Mouse (Mus musculus) lung, embryonic 16.5 days (tissue): ENCODE results near the gene Psme1. TPM values are rescaled to one million over a fixed set of nuclear protein-coding genes. Genes with fewer than 3 reads are reported as not detected.

Experiments used
- ATAC-seq: fragments of 200-750 bp; cut with Nextera tagmentation; 2 replicates; pipeline ENCODE4 v1.8.0; 2017; ENCODE audit warnings: low read depth, mild to moderate bottlenecking, moderate library complexity
- H3K27ac ChIP-seq: fragments of 300-500 bp; sonication (generic); 2 replicates; pipeline ENCODE4 v1.5.1; 2014; ENCODE audit warnings: mild to moderate bottlenecking, control low read depth, low read length
- H3K27me3 ChIP-seq: fragments of 300-500 bp; sonication (generic); 2 replicates; pipeline ENCODE4 v1.6.1; 2014; ENCODE audit warnings: low read depth, low read length, mixed read lengths; ENCODE audit not compliant: control insufficient read depth, insufficient read depth
- H3K36me3 ChIP-seq: fragments of 300-500 bp; sonication (generic); 2 replicates; pipeline ENCODE4 v1.6.1; 2014; ENCODE audit warnings: low read length; ENCODE audit not compliant: control insufficient read depth, insufficient read depth
- H3K4me1 ChIP-seq: fragments of 300-500 bp; sonication (generic); replicated peaks from 2 replicates; pipeline ENCODE4 v1.6.1; 2014; ENCODE audit warnings: low read length, mixed read lengths; ENCODE audit not compliant: control insufficient read depth, insufficient read depth
- H3K4me2 ChIP-seq: fragments of 300-500 bp; sonication (generic); 2 replicates; pipeline ENCODE4 v1.6.1; 2014; ENCODE audit warnings: low read depth, low read length, control low read depth
- H3K4me3 ChIP-seq: fragments of 300-500 bp; sonication (generic); 2 replicates; pipeline ENCODE4 v1.5.1; 2014; ENCODE audit warnings: mild to moderate bottlenecking, low read length, control low read depth
- H3K9ac ChIP-seq: fragments of 300-500 bp; sonication (generic); 2 replicates; pipeline ENCODE4 v1.6.1; 2014; ENCODE audit warnings: low read length, control low read depth
- H3K9me3 ChIP-seq: fragments of 300-500 bp; sonication (generic); 2 replicates; pipeline ENCODE4 v1.6.1; 2016; ENCODE audit warnings: low read length; ENCODE audit not compliant: control insufficient read depth
- WGBS: fragments of 180-500 bp; shearing (Covaris S2); extraction: QIAGEN DNeasy Blood & Tissue Kit; methylation state at CpG from one replicate; pipeline ENCODE4 v1.1.7; 2014; 5-methylcytosine and 5-hydroxymethylcytosine counted together
- polyA plus RNA-seq: library from polyadenylated mRNA; unstranded; fragments of >200 nt; fragmentation: Nextera tagmentation; extraction: Ambion mirVana; gene quantifications from 2 replicates; pipeline ENCODE4 v1.2.1, GENCODE M21; 2015

Psme1 gene
- polyA plus RNA-seq, 1 experiment from 2014 or later = 175 TPM

DNA sequence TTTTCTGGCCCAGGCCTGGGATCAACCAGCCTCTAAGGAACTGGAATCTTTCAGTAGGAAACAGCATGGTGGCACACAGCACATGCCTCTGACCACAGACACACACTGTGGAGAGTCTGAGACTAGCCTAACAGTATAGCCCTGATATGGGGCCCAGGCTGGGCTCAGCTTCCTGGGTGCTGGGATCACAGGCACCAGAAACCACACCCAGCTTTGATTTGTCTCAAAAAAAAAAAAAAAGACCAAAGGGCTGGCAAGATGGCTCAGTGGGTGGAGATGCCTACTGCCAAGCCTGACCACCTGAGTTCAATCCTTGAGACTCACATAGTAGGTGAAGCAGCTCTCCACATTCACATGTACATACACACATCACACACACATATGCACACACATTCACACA is 23.3 kb upstream of the Psme1 start:
- Histone ChIP-seq H3K4me3 (no peak overlapping the region), H3K9me3 (no peaks in the 10 kb centered on the region), H3K4me2 (no peak overlapping the region), H3K9ac (no peak overlapping the region), H3K36me3 (peaks cover 1% of the 10 kb centered on the region), H3K4me1 (peaks cover 6% of the 10 kb centered on the region), H3K27ac (no peak overlapping the region), H3K27me3 (no peaks in the 10 kb centered on the region)
- ATAC-seq = no peak

DNA sequence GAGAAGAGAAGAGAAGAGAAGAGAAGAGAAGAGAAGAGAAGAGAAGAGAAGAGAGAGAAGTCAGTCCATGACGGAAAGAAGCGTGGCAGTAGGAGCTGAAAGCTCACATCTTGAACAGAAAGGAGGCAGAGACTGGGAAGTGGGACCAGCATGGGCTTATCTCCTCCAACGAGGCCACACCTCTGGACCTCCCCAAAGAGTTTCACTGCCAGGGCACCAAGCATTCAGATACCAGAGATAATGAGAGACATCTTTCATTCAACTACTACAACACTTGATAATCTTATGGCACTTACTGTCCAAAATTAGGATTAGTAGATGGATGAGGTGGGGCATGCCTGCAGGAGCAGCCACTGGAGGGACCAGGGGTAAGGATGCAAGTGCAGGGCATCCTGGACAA is 22.1 kb upstream of the Psme1 start:
- H3K4me2 ChIP-seq = no peak overlapping the region
- H3K36me3 ChIP-seq = no peaks in the 10 kb centered on the region
- H3K27ac ChIP-seq = no peak overlapping the region
- no peak overlapping the region for H3K4me3 ChIP-seq
- H3K27me3 ChIP-seq = no peaks in the 10 kb centered on the region
- peaks cover 6% of the 10 kb centered on the region for H3K4me1 ChIP-seq
- WGBS = 74% methylated on average over 3 of the region's 3 CpGs
- no peaks in the 10 kb centered on the region for H3K9me3 ChIP-seq
- no peak overlapping the region for H3K9ac ChIP-seq
- no peak for ATAC-seq

DNA sequence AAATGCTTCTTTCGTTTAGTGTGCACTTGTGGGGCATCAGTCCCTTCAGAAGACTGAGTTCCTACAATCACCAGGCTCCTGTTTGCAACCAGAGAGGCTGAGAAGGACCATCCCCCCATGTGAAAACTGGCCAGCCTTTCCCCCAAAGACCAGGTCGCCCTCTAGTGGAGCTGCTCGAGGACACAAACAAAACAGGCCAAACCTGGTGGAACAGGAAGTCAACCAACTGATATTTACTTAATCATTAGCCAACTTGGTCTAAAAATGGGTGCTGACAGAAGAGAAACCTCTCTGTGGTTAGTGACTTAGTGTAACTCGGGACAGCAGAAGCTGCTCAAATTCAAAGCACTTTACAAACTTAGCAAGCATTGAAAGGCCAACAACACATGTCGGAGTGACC is 20.9 kb upstream of the Psme1 start:
- Histone ChIP-seq H3K27ac (peak overlapping the region; percentile 47; the same call in 1 of the 2 replicates), H3K27me3 (no peaks in the 10 kb centered on the region), H3K4me3 (no peak overlapping the region), H3K4me1 (peaks cover 17% of the 10 kb centered on the region), H3K4me2 (no peak overlapping the region), H3K9me3 (no peaks in the 10 kb centered on the region), H3K36me3 (no peaks in the 10 kb centered on the region), H3K9ac (no peak overlapping the region)
- 18% methylated on average over 5 of the region's 5 CpGs for WGBS
- no peak for ATAC-seq

DNA sequence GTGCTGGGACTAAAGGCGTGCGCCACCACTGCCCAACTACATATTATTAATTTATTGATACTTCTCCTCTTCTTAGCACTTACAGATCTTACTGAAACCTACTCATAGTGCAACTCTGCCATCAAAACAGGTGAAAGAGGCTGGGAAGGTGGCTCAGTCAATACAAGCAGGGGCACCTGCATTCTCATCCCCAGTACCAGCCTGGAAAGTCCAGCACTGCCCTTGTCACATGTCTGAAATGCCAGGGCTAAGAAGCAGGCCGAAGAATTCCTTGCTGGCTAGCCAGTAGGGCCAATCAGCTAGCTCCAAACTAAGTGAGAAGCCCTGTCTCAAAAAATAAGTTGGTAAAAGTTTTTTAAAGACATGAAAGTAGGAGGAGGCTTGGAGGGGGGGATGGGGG is 20.3 kb upstream of the Psme1 start:
- Histone ChIP-seq H3K9ac (no peak overlapping the region), H3K4me2 (no peak overlapping the region), H3K27me3 (no peaks in the 10 kb centered on the region), H3K27ac (0 out of 2 replicates have a peak overlapping the region, but pooled peaks have one; percentile 47), H3K4me3 (no peak overlapping the region), H3K9me3 (no peaks in the 10 kb centered on the region), H3K4me1 (peaks cover 20% of the 10 kb centered on the region), H3K36me3 (no peaks in the 10 kb centered on the region)
- no peak for ATAC-seq
- WGBS = 78% methylated on average over 3 of the region's 3 CpGs

DNA sequence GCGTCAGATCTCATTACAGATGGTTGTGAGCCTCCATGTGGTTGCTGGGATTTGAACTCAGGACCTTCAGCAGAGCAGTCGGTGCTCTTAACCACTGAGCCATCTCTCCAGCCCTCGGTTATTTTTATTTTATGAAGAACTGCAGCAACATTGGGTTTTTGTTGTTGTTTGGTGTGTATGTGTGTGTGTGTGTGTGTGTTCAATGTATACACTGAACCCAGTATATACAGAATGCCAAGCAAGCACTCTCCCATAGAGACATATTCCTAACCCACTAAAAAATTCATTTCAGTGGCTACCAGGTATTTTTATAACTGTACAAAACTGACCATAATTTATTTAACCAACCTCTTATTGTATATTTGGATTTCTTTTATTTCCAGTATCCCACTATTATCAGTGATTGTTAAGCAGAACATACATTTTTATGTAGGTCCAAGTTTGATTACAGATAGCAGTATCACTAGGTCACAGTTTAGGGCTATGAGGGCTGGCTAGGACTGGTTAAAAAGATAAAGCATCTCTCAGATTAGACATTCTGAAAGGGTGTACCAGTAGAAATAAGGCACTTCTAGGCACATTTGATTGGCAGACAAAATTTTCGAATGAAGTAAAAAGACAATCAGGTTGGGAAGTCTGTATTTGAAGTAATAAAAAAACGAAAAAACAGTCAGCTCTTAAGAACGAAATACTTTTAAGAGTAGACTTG is 19.0 kb upstream of the Psme1 start:
- peaks cover 1% of the 10 kb centered on the region; the same call in 1 of the 2 replicates for H3K36me3 ChIP-seq
- no peaks in the 10 kb centered on the region for H3K27me3 ChIP-seq
- ATAC-seq = no peak
- H3K9me3 ChIP-seq = no peaks in the 10 kb centered on the region
- peaks cover 20% of the 10 kb centered on the region for H3K4me1 ChIP-seq
- H3K27ac ChIP-seq = 0 out of 2 replicates have a peak overlapping the region, but pooled peaks have one; percentile 17
- 46% methylated on average over 6 of the region's 6 CpGs for WGBS
- H3K4me2 ChIP-seq = peak overlapping the region; percentile 91
- no peak overlapping the region for H3K4me3 ChIP-seq
- no peak overlapping the region for H3K9ac ChIP-seq

DNA sequence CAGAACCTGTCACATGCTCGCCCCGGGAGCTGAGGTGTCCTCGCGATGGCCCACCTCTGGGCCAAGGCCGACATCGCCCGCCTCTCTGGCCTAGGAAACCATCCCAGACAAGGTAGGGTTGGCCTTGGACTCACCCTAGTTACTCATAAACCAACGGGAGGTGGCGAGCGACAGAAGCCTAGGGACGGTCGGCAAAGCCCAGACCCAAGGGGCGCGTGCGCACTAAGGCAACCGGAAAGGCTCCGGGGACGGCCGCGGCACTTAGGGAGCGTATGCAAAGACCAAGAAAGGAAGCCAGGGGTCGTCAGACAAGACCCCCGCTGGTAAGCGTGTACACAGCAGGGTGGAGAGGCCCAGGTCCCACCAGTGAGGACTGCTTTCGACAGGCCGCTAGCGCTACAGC is 18.1 kb upstream of the Psme1 start, which contains the start of gene Dcaf11:
Gene Dcaf11, plus strand, starts transcription at position 208 of the 403 bp plus-strand sequence.
- peak within 1 kb of the TSS; percentile 100 for H3K27ac ChIP-seq

DNA sequence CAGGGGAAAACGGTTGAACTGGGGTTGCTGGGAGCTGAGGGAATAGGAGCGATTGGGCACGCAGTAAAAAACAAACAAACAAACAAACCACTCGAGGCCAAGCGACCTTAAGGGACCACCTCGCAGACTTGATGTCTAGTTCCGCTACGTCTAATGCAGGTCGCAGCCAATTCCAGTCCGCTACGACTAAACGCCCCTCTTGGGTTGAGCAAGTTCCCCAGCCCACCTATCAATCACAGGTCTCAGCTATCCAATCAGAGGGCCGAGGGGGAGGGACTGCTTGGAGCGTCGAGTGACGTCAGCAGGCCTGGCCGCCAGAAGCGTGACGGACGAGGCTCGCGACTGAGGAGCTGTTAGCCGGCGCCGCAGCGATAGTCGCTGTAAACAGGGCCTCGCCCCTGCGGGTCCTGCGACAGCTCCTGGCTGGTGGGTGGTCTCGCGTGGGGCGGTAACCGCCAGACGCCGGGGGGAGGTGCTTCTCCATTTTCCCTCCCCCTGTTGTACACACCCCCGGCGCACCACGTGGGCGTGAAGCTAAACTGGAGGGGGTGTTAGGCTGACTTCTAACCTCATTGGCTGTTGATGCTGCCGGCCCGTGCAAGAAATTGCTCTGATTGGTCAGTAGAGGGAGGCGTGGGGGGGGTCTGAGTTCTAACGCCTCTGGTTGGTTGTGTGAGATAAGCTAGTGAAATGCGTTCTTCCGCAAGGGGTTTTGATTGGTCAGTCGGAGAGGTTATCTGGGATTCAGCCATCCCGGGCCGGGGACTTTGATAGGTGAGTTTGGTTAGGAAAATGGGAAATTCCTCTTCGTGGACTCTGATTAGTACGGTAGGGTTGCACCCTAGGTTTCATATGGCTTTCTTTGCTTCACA is 17.5 kb upstream of the Psme1 start, which contains the start of gene A730061H03Rik:
Gene A730061H03Rik, minus strand, starts transcription at position 205 of the 872 bp plus-strand sequence.
- no peaks in the 10 kb centered on the region for H3K9me3 ChIP-seq
- peaks cover 20% of the 10 kb centered on the region for H3K4me1 ChIP-seq
- ATAC-seq = peak; percentile 95
- H3K9ac ChIP-seq = peak within 1 kb of the TSS; percentile 87
- peaks cover 14% of the 10 kb centered on the region for H3K36me3 ChIP-seq
- H3K27ac ChIP-seq = peak within 1 kb of the TSS; percentile 100
- peak within 1 kb of the TSS; percentile 83 for H3K4me3 ChIP-seq
- no peaks in the 10 kb centered on the region for H3K27me3 ChIP-seq
- under 1% methylated on average over 51 of the region's 51 CpGs for WGBS
- H3K4me2 ChIP-seq = peak within 1 kb of the TSS; percentile 91

More for the DNA sequence above, 18.1 kb upstream of the Psme1 start, which contains the start of gene Dcaf11:
- peak within 1 kb of the TSS; percentile 87 for H3K9ac ChIP-seq
- ATAC-seq = peak; percentile 78
- H3K4me2 ChIP-seq = peak within 1 kb of the TSS; percentile 91
- no peaks in the 10 kb centered on the region for H3K9me3 ChIP-seq
- H3K4me1 ChIP-seq = peaks cover 20% of the 10 kb centered on the region
- under 1% methylated on average over 27 of the region's 27 CpGs for WGBS
- peaks cover 10% of the 10 kb centered on the region for H3K36me3 ChIP-seq
- no peaks in the 10 kb centered on the region for H3K27me3 ChIP-seq
- peak within 1 kb of the TSS; percentile 83 for H3K4me3 ChIP-seq

DNA sequence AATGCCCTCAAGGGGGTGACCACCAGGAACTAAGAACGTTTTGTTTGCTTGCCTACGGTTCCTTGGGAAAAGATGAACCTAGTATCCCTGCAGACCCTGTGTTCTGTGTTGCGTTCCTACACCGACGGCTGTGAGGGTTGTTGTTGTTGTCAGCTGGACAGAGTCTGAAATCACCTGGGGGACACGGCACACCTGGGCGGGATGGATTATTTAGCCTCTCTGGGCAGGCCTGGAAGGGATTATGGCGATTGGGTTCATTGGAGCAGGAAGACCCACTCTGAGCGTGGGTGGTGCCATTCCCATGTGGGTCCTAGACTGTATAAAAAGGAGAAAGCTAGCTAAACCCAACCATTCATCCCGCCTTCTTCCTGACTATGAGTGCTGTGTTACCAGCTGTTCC is 16.1 kb upstream of the Psme1 start:
- Histone ChIP-seq H3K27me3 (no peaks in the 10 kb centered on the region), H3K4me3 (peak overlapping the region; percentile 83), H3K27ac (no peak overlapping the region), H3K4me1 (peaks cover 17% of the 10 kb centered on the region), H3K4me2 (peak overlapping the region; percentile 91), H3K36me3 (peaks cover 25% of the 10 kb centered on the region), H3K9ac (no peak overlapping the region), H3K9me3 (no peaks in the 10 kb centered on the region)
- 67% methylated on average over 10 of the region's 10 CpGs for WGBS
- ATAC-seq = no peak

DNA sequence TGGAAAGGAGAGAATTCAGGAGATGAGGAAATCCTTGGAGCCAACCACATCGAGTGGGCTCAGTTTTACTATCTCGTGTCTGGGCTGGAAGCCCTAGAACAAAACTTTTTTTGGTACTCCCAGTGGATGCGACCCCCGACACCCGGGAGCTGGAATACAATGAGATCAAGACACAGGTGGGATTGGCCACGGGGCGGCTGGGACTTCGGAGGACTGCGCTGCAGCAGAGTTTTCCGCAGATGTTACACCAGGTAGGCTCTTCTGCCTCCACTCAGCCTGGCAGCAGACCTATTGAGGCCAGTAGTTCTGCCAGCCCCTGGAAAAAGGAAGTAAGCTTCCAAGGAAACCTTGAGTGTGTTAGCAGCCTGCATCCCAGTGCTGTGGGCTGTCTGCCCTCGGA is 14.7 kb upstream of the Psme1 start:
- ATAC-seq = no peak
- H3K4me3 ChIP-seq = no peak overlapping the region
- H3K4me1 ChIP-seq = peaks cover 13% of the 10 kb centered on the region
- no peaks in the 10 kb centered on the region for H3K27me3 ChIP-seq
- peaks cover 31% of the 10 kb centered on the region for H3K36me3 ChIP-seq
- no peak overlapping the region for H3K9ac ChIP-seq
- no peak overlapping the region for H3K4me2 ChIP-seq
- WGBS = 89% methylated on average over 11 of the region's 11 CpGs
- no peaks in the 10 kb centered on the region for H3K9me3 ChIP-seq
- no peak overlapping the region for H3K27ac ChIP-seq
